Mouse (Mus musculus): ENCODE measurements around the gene Fbxw2. TPM values are rescaled to one million over a fixed set of nuclear protein-coding genes. Genes with fewer than 3 reads are reported as not detected.
A peak's percentile ranks its signal among the peaks of the same experiment; 100 is the strongest.
"Not testable (repeated sequence)": the region's sequence is repeated elsewhere in the genome, so short reads cannot be mapped to it uniquely, and the experiment has no call there.

Fbxw2 gene
- polyA plus RNA-seq, 1 experiment from 2014 or later: 94.1 TPM

GRCm38 (mm10) chr2:34808057-34808456 is 18.1 kb downstream of the Fbxw2 start:
- Histone ChIP-seq H3K4me1 (peaks cover 12% of the 10 kb centered on the region), H3K4me2 (no peak overlapping the region), H3K27ac (no peak overlapping the region), H3K36me3 (peaks cover 48% of the 10 kb centered on the region), H3K27me3 (no peaks in the 10 kb centered on the region), H3K4me3 (no peak overlapping the region), H3K9ac (no peak overlapping the region), H3K9me3 (no peaks in the 10 kb centered on the region)
- ATAC-seq (ENCODE audit: borderline replicate concordance, extremely low read depth, low FRiP score, low TSS enrichment): no peak
- WGBS: 75% methylated on average over 2 of the region's 2 CpGs

DNA sequence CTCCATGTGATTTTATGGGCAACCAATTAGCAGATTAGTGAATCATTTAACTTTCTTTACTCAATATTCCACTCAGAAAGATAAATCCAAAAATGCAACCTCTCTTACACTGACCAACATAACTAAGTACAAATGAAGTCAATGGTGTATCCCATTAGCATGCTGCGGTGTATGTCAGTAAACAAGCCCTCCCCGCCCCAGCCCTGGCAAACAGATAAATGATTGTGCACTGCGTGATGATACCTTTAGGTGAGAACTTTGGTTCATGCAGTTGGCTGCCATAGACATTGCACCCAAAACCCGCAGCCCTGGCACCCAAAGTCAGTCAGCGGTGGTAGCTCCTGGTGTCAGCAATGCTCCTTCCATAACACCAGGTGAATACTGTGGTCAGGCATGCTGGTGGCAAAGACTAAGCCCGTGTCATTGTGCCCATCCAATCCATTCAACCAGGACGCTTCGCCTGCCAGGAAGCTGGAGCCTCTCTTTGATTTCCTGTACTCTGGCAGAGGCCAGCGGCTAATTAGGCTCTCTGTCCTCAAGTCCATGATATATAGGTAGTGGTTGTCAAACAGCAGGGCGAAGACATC is 20.7 kb downstream of the Fbxw2 start:
- no peaks in the 10 kb centered on the region for H3K9me3 ChIP-seq
- H3K4me2 ChIP-seq: no peak overlapping the region
- H3K27ac ChIP-seq: no peak overlapping the region
- WGBS: 81% methylated on average over 10 of the region's 10 CpGs
- no peak overlapping the region for H3K4me3 ChIP-seq
- H3K4me1 ChIP-seq: peaks cover 14% of the 10 kb centered on the region
- no peak for ATAC-seq (ENCODE audit: borderline replicate concordance, extremely low read depth, low FRiP score, low TSS enrichment)
- no peaks in the 10 kb centered on the region for H3K27me3 ChIP-seq
- peaks cover 29% of the 10 kb centered on the region; the same call in 1 of the 2 replicates for H3K36me3 ChIP-seq
- no peak overlapping the region for H3K9ac ChIP-seq

GRCm38 (mm10) chr2:34804815-34805214 is 21.3 kb downstream of the Fbxw2 start:
- Histone ChIP-seq H3K4me3 (no peak overlapping the region), H3K27ac (no peak overlapping the region), H3K9ac (no peak overlapping the region), H3K4me1 (peaks cover 16% of the 10 kb centered on the region), H3K36me3 (peaks cover 25% of the 10 kb centered on the region; the same call in 1 of the 2 replicates), H3K9me3 (no peaks in the 10 kb centered on the region), H3K27me3 (no peaks in the 10 kb centered on the region), H3K4me2 (no peak overlapping the region)
- no peak for ATAC-seq (ENCODE audit: borderline replicate concordance, extremely low read depth, low FRiP score, low TSS enrichment)
- WGBS: 79% methylated on average over 1 of the region's 1 CpGs

GRCm38 (mm10) chr2:34804172-34804571 is 21.9 kb downstream of the Fbxw2 start:
- 97% methylated on average over 2 of the region's 2 CpGs for WGBS
- no peak overlapping the region for H3K27ac ChIP-seq
- no peak for ATAC-seq (ENCODE audit: borderline replicate concordance, extremely low read depth, low FRiP score, low TSS enrichment)
- no peak overlapping the region for H3K9ac ChIP-seq
- peak overlapping the region; percentile 18; the same call in 1 of the 2 replicates for H3K4me3 ChIP-seq
- H3K4me1 ChIP-seq: peaks cover 17% of the 10 kb centered on the region
- no peaks in the 10 kb centered on the region for H3K9me3 ChIP-seq
- peaks cover 23% of the 10 kb centered on the region; the same call in 1 of the 2 replicates for H3K36me3 ChIP-seq
- H3K27me3 ChIP-seq: no peaks in the 10 kb centered on the region
- peak overlapping the region; percentile 40 for H3K4me2 ChIP-seq

GRCm38 (mm10) chr2:34803746-34804145 is 22.4 kb downstream of the Fbxw2 start:
- Histone ChIP-seq H3K27ac (no peak overlapping the region), H3K9ac (no peak overlapping the region), H3K27me3 (no peaks in the 10 kb centered on the region), H3K4me2 (peak overlapping the region; percentile 40), H3K36me3 (peaks cover 19% of the 10 kb centered on the region; the same call in 1 of the 2 replicates), H3K9me3 (no peaks in the 10 kb centered on the region), H3K4me1 (peaks cover 21% of the 10 kb centered on the region), H3K4me3 (peak overlapping the region; percentile 18)
- no peak for ATAC-seq (ENCODE audit: borderline replicate concordance, extremely low read depth, low FRiP score, low TSS enrichment)
- 66% methylated on average over 3 of the region's 3 CpGs for WGBS

GRCm38 (mm10) chr2:34802565-34803245 is 23.4 kb downstream of the Fbxw2 start:
- Histone ChIP-seq H3K9ac (peak overlapping the region; percentile 89), H3K4me2 (peak overlapping the region; percentile 65), H3K4me3 (peak overlapping the region; percentile 78), H3K4me1 (peaks cover 21% of the 10 kb centered on the region), H3K36me3 (peaks cover 12% of the 10 kb centered on the region; the same call in 1 of the 2 replicates), H3K27ac (peak overlapping the region; percentile 86)
- ATAC-seq (ENCODE audit: borderline replicate concordance, extremely low read depth, low FRiP score, low TSS enrichment): peak; percentile 40
- under 1% methylated on average over 32 of the region's 32 CpGs for WGBS
- H3K27me3 ChIP-seq, H3K9me3 ChIP-seq: not testable (repeated sequence)

- H3K27ac ChIP-seq: peak overlapping the region; percentile 86
- H3K4me3 ChIP-seq: peak overlapping the region; percentile 78
- H3K4me1 ChIP-seq: peaks cover 21% of the 10 kb centered on the region
- ATAC-seq (ENCODE audit: borderline replicate concordance, extremely low read depth, low FRiP score, low TSS enrichment): peak; percentile 95
- peak overlapping the region; percentile 41; the same call in 1 of the 2 replicates for H3K4me2 ChIP-seq
- H3K9ac ChIP-seq: peak overlapping the region; percentile 89
- peaks cover 10% of the 10 kb centered on the region; the same call in 1 of the 2 replicates for H3K36me3 ChIP-seq
- no peaks in the 10 kb centered on the region for H3K27me3 ChIP-seq
- 5% methylated on average over 39 of the region's 39 CpGs for WGBS
- no peaks in the 10 kb centered on the region for H3K9me3 ChIP-seq
Measured at GRCm38 (mm10) chr2:34801516-34802482, 24.3 kb downstream of the Fbxw2 start.

DNA sequence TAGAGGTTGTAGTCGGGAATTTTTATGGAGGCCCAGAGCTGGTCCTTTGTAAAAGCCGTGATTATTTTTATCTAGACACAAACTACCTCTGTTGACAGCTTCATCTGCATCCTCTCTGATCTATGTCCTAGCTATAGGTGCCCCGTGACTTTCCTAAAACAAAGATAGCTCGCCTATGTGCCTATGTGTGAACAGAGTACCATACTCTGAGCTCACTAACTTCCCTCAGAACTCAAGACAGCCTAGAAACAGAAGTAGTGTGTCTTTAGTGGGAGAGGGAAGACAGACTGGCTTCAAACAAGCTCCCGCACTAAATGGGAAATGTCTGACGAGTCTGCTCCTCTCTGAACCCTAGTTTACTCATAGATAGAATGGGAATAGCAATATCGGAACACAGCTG is 25.7 kb downstream of the Fbxw2 start:
- Histone ChIP-seq H3K9me3 (no peaks in the 10 kb centered on the region), H3K4me2 (peak overlapping the region; percentile 71), H3K4me1 (peaks cover 21% of the 10 kb centered on the region), H3K9ac (no peak overlapping the region), H3K27me3 (no peaks in the 10 kb centered on the region), H3K4me3 (peak overlapping the region; percentile 67; the same call in 1 of the 2 replicates), H3K27ac (no peak overlapping the region), H3K36me3 (peaks cover 7% of the 10 kb centered on the region; the same call in 1 of the 2 replicates)
- WGBS: 74% methylated on average over 7 of the region's 7 CpGs
- ATAC-seq (ENCODE audit: borderline replicate concordance, extremely low read depth, low FRiP score, low TSS enrichment): no peak

DNA sequence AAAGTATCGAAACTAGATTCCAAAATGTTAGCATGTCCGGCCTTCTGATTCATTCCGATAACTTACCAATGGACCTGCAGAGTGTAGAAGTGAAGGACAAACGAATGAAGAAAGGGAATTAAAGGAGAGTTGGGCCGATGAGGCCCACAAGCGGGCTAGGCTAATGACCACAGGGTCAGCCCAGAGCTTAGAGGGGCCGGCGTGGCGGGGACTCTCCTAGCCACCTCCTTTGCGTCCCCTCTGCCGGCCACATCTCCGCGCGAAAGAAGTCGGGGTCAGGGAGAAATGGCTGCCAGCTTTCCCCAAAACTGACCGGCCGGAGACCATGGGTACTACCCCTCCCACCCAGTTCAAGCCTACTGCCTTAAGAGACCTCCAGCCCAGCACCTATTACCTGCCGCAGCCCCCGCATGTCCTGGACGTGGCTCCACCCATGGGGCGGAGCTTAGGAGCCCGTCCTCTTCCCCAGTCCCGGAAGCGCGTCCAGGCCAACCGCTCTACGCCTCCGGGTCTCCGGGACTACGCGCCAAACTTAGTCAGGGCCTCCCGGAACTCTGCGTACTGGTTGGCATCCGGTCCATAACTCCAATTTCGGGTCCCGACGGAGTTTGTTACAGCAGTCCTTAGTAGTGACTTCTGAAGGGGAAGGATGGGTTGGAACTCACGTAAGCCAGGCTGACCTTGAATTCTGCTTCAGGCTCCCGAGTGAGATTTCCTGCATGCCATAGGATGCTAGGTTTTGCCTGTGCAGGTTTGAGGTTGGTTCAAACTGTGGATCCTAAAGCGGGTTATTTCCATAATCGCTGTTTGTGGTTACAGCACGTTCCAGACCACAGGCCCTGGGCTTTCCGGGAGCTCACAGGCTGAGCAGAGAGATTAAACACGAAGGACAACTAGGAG is 26.5 kb downstream of the Fbxw2 start, which contains the start of gene Rabepk:
Gene Rabepk, minus strand, starts transcription at position 556 of the 900 bp plus-strand sequence.
- ATAC-seq (ENCODE audit: borderline replicate concordance, extremely low read depth, low FRiP score, low TSS enrichment): peak; percentile 81
- no peaks in the 10 kb centered on the region for H3K27me3 ChIP-seq
- WGBS: 2% methylated on average over 44 of the region's 44 CpGs
- H3K27ac ChIP-seq: peak within 1 kb of the TSS; percentile 82
- H3K4me1 ChIP-seq: peaks cover 21% of the 10 kb centered on the region
- H3K9ac ChIP-seq: peak within 1 kb of the TSS; percentile 68
- peak within 1 kb of the TSS; percentile 71 for H3K4me2 ChIP-seq
- H3K36me3 ChIP-seq: peaks cover 6% of the 10 kb centered on the region; the same call in 1 of the 2 replicates
- peak within 1 kb of the TSS; percentile 67 for H3K4me3 ChIP-seq
- no peaks in the 10 kb centered on the region for H3K9me3 ChIP-seq

- H3K9ac ChIP-seq: no peak overlapping the region
- WGBS: 82% methylated on average over 7 of the region's 7 CpGs
- no peak overlapping the region for H3K4me2 ChIP-seq
- H3K9me3 ChIP-seq: no peaks in the 10 kb centered on the region
- peaks cover 6% of the 10 kb centered on the region for H3K4me1 ChIP-seq
- H3K4me3 ChIP-seq: no peak overlapping the region
- H3K36me3 ChIP-seq: peaks cover 13% of the 10 kb centered on the region
- no peaks in the 10 kb centered on the region for H3K27me3 ChIP-seq
- no peak overlapping the region for H3K27ac ChIP-seq
- no peak for ATAC-seq (ENCODE audit: borderline replicate concordance, extremely low read depth, low FRiP score, low TSS enrichment)
Measured at GRCm38 (mm10) chr2:34795426-34795825, 30.7 kb downstream of the Fbxw2 start.

- H3K27me3 ChIP-seq: no peaks in the 10 kb centered on the region
- H3K9me3 ChIP-seq: no peaks in the 10 kb centered on the region
- WGBS: 87% methylated on average over 2 of the region's 2 CpGs
- H3K36me3 ChIP-seq: peaks cover 16% of the 10 kb centered on the region
- H3K4me1 ChIP-seq: peaks cover 5% of the 10 kb centered on the region
- H3K27ac ChIP-seq: no peak overlapping the region
- H3K4me2 ChIP-seq: no peak overlapping the region
- H3K4me3 ChIP-seq: no peak overlapping the region
- ATAC-seq (ENCODE audit: borderline replicate concordance, extremely low read depth, low FRiP score, low TSS enrichment): no peak
- no peak overlapping the region for H3K9ac ChIP-seq
Measured at GRCm38 (mm10) chr2:34794511-34794910, 31.6 kb downstream of the Fbxw2 start.

All from lung, embryonic 15.5 days (tissue).